Mouse (Mus musculus) heart, embryonic 14.5 days (tissue): ENCODE measurements around the gene Arhgap20. TPM values are rescaled to one million over a fixed set of nuclear protein-coding genes. Genes with fewer than 3 reads are reported as not detected.

Experiments
- ATAC-seq: fragments of 200-750 bp; cut with Nextera tagmentation; 2 replicates; pipeline ENCODE4 v1.8.0; 2017; ENCODE audit warnings: low read depth, moderate TSS enrichment; ENCODE audit not compliant: insufficient number of reproducible peaks, insufficient read depth, low FRiP score
- H3K27ac ChIP-seq, 2 experiments: fragments of 200-500 bp in 1 of 2; fragments of 300-500 bp in 1 of 2; sonication (generic) in 1 of 2; replicated peaks in 1 of 2; 2 replicates each; pipeline ENCODE4 v1.5.1; 2012 to 2014; ENCODE audit warnings: low read depth in 2 of 2, low read length in 2 of 2, control low read depth in 1 of 2, mild to moderate bottlenecking in 1 of 2, mixed read lengths in 1 of 2; ENCODE audit not compliant: control insufficient read depth in 1 of 2, insufficient read depth in 1 of 2
- H3K27me3 ChIP-seq: fragments of 300-500 bp; sonication (generic); 2 replicates; pipeline ENCODE4 v1.6.1; 2014; ENCODE audit warnings: mild to moderate bottlenecking, low read length, control low read depth; ENCODE audit not compliant: control insufficient read depth, insufficient read depth
- H3K36me3 ChIP-seq: fragments of 300-500 bp; sonication (generic); 2 replicates; pipeline ENCODE4 v1.6.1; 2014; ENCODE audit warnings: mild to moderate bottlenecking, control low read depth, low read length, mixed read lengths; ENCODE audit not compliant: control insufficient read depth, insufficient read depth
- H3K4me1 ChIP-seq, 2 experiments: fragments of 200-500 bp in 1 of 2; fragments of 300-500 bp in 1 of 2; sonication (generic) in 1 of 2; 2 replicates each; pipeline ENCODE4 v1.6.1; 2012 to 2014; ENCODE audit warnings: low read length in 2 of 2, control low read depth in 1 of 2, mixed read lengths in 1 of 2; ENCODE audit not compliant: control insufficient read depth in 2 of 2, insufficient read depth in 2 of 2
- H3K4me2 ChIP-seq: fragments of 300-500 bp; sonication (generic); 2 replicates; pipeline ENCODE4 v1.6.1; 2014; ENCODE audit warnings: mild to moderate bottlenecking, low read length
- H3K4me3 ChIP-seq, 2 experiments: fragments of 200-500 bp in 1 of 2; fragments of 300-500 bp in 1 of 2; sonication (generic) in 1 of 2; 2 replicates each; pipeline ENCODE4 v1.5.1; 2012 to 2014; ENCODE audit warnings: low read length in 2 of 2, mild to moderate bottlenecking in 2 of 2, control low read depth in 1 of 2, low read depth in 1 of 2, moderate library complexity in 1 of 2; ENCODE audit not compliant: control insufficient read depth in 1 of 2, insufficient read depth in 1 of 2
- H3K9ac ChIP-seq: fragments of 300-500 bp; sonication (generic); 2 replicates; pipeline ENCODE4 v1.6.1; 2014; ENCODE audit warnings: mild to moderate bottlenecking, low read length
- H3K9me3 ChIP-seq: fragments of 300-500 bp; sonication (generic); 2 replicates; pipeline ENCODE4 v1.6.1; 2016; ENCODE audit warnings: low read length, control low read depth; ENCODE audit not compliant: control insufficient read depth
- WGBS: fragments of 180-500 bp; shearing (Covaris S2); extraction: QIAGEN DNeasy Blood & Tissue Kit; methylation state at CpG from one replicate; pipeline ENCODE4 v1.1.7; 2014; 5-methylcytosine and 5-hydroxymethylcytosine counted together
- polyA plus RNA-seq: library from polyadenylated mRNA; unstranded; fragments of >200 nt; fragmentation: Nextera tagmentation; extraction: Ambion mirVana; gene quantifications from 2 replicates; pipeline ENCODE4 v1.2.1, GENCODE M21; 2014

Gene Arhgap20
- 0.49 and 1.1 TPM in 2 replicates for polyA plus RNA-seq

DNA sequence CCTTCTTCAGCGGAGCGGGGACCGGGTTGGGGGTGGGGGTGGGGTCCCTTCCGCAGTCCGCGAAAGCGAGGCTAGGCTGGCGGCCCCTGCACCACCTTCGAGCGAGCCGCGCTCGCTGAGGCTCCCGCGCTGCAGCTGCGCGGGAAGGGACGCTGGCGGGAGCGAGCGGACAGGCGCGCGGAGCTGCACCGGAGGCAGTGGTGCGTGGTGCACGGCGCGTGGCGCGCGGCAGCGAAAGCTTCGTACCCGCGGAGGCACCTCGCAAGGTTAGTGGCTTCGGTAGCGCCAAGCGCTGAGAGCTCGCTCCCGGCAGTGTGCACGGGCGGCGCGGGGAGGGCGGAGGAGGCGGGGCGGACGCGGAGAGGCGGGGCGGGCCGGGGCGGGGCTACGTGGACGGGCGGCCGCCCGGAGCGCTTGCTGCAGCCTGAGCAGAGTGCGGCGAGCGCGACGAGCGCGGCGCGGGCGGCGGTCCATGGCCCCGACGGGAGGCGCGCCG lies at the start of gene Arhgap20:
Gene Arhgap20 (plus strand): TSS at position 417 of the 496 bp plus-strand sequence.
- Histone ChIP-seq H3K4me2 (peak within 1 kb of the TSS; percentile 99), H3K36me3 (no peaks in the 10 kb centered on the region), H3K9ac (peak within 1 kb of the TSS; percentile 75), H3K4me3 (peak within 1 kb of the TSS; percentile 77), H3K27ac (no peak within 1 kb of the TSS), H3K9me3 (no peaks in the 10 kb centered on the region), H3K4me1 (peaks cover 3 to 15% of the 10 kb centered on the region in 2 experiments; a peak in 3 of 4 replicates), H3K27me3 (peaks cover 26% of the 10 kb centered on the region)
- under 1% methylated on average over 77 of the region's 77 CpGs for WGBS
- ATAC-seq, result peak; percentile 89

DNA sequence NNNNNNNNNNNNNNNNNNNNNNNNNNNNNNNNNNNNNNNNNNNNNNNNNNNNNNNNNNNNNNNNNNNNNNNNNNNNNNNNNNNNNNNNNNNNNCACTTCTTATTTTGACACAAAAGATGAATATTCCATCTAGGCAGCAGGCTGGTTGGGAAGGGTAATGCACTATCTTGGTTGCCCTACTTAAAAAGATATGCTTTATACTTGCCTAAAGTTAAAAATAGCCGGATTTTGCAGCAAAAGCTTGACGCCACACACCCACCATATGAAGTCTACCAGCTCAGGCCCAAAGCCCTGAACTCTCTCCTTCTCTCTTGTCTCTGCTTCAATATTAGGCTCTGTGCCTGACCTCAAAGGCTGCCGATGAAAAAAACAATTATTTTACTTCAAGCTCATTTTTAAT lies 46.3 kb upstream of the Arhgap20 start:
- H3K4me2 ChIP-seq, result no peak overlapping the region
- H3K4me1 ChIP-seq, result peaks cover 0 to 3% of the 10 kb centered on the region in 2 experiments; a peak in 1 of 4 replicates
- H3K27me3 ChIP-seq, result no peaks in the 10 kb centered on the region
- H3K9me3 ChIP-seq, result no peaks in the 10 kb centered on the region
- H3K9ac ChIP-seq, result no peak overlapping the region
- H3K4me3 ChIP-seq, result no peak overlapping the region
- ATAC-seq, result no peak
- no peaks in the 10 kb centered on the region for H3K36me3 ChIP-seq
- whole genome bisulfite sequencing, result 86% methylated on average over 3 of the region's 3 CpGs
- H3K27ac ChIP-seq, result no peak overlapping the region

DNA sequence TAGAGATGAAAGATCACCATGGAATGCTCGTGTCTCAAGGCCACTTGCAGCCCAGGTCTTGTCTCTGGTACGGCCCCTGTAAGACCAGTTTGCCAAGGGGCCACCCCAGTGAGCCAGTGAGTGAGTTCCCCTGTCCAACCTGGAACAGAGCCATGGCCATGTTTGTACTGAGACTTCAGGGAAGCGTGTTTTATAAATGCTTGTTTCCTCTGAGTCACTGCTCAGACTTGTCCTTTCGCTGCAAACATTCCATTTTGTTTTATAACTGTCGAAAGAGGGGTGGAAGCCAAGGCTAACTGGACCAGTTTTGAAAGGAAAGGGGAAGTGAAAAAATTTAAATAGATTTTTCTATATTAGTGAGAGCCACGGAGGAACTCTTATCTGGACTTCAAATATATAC lies 37.2 kb upstream of the Arhgap20 start:
- Histone ChIP-seq H3K9me3 (0 out of 2 replicates have a peak, but pooled peaks cover 2% of the 10 kb centered on the region), H3K4me2 (no peak overlapping the region), H3K36me3 (no peaks in the 10 kb centered on the region), H3K9ac (no peak overlapping the region), H3K27ac (no peak overlapping the region), H3K4me3 (no peak overlapping the region), H3K4me1 (0 out of 4 replicates have a peak, but pooled peaks cover 0 to 2% of the 10 kb centered on the region in 2 experiments), H3K27me3 (no peaks in the 10 kb centered on the region)
- ATAC-seq, result no peak
- 50% methylated on average over 6 of the region's 6 CpGs for WGBS

DNA sequence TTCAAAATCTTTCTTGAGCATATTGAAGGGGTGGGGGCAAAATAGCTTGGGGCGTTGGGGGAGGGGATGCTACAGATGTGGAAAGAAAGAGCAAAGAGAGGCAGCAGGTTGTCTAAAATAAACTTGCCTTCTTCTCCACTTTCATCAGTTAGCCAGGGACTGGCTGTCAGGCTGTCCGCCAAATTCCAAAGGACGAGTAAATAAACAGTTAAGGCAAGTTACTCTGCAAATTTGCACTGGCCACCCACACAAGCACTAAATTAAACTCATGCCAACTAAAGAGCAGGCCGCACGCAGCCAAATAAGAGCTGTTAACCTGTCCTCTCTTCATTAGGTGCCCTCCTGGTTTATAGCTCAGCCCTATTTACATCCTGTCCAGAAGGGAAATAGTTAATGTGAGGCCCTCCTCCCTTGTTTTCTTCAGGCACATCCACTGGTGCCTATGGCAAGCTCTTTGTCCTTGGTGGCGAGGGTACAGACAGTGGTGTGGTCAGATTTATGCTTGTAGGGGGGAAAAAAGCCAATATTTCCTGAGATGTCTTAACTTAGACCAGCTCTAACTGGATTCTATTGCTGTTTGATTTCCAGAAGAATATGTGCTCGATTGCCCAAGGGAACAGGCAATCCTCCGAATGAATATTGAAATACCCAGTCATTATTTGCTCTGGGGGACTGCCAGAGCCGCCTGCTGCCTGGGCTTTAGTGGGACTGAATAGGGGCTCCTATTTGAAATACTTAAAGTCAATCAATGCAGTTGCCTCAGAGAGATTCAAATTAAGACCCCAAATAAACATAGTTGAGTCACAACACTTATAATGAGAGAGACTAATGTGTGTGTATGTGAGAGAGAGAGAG lies 29.7 kb upstream of the Arhgap20 start:
- no peaks in the 10 kb centered on the region for H3K27me3 ChIP-seq
- no peak overlapping the region for H3K27ac ChIP-seq
- no peak overlapping the region for H3K9ac ChIP-seq
- no peak overlapping the region for H3K4me3 ChIP-seq
- no peaks in the 10 kb centered on the region for H3K4me1 ChIP-seq
- WGBS, result 74% methylated on average over 9 of the region's 9 CpGs
- no peak for ATAC-seq
- H3K36me3 ChIP-seq, result no peaks in the 10 kb centered on the region
- no peak overlapping the region for H3K4me2 ChIP-seq
- H3K9me3 ChIP-seq, result 0 out of 2 replicates have a peak, but pooled peaks cover 2% of the 10 kb centered on the region

DNA sequence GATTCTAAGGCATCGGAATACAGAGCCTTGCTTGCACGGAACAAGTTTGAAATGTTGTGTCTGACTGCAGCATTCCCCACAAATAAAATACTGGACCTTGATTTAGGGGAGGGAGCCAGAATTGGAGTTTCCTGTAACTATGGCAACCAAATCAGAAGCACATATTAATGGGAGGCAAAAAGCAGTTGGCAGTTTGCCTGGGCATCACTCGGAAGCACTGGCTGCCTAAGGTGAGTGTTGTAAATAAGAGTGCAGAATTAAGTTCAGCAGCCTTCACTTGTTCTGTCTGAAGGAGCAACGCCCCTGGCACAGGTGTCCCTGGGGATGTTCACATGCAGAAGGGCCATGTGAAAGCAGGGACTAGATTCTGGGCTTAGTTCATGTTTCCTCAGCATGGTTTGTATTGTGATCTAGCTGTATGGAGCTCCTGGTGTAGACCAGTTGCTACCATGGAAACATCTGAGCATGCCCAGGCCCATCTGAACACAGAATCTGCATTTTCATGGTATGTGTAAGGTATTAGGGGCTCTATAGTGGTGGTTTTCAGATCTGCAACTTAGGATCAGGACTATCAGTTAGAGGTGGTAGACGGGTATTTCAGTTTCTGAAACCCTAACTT lies 28.3 kb upstream of the Arhgap20 start:
- WGBS, result 77% methylated on average over 5 of the region's 5 CpGs
- Histone ChIP-seq H3K27ac (no peak overlapping the region), H3K4me2 (no peak overlapping the region), H3K9ac (no peak overlapping the region), H3K4me3 (no peak overlapping the region), H3K36me3 (no peaks in the 10 kb centered on the region), H3K27me3 (no peaks in the 10 kb centered on the region), H3K9me3 (0 out of 2 replicates have a peak, but pooled peaks cover 2% of the 10 kb centered on the region), H3K4me1 (no peaks in the 10 kb centered on the region)
- no peak for ATAC-seq

DNA sequence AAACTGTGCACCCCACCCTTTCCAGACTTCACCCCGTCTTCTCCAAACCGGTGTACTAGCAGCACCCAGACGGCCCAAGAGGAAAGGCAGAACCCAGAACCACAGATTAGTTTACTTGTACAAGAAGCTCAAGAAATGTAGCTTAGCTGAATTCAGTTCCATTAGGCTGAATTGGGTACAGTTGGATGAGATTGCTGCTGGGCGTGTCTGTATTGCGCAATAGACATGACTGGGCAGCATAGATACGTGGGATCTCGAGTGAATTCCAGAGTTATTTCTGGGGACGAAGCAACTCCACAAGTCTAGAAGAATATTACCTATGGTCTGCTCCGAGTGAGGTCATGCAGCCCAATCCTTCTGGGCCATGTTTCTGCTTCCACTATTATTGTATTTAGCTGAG lies 26.8 kb upstream of the Arhgap20 start:
- 80% methylated on average over 9 of the region's 9 CpGs for WGBS
- no peak overlapping the region for H3K4me2 ChIP-seq

DNA sequence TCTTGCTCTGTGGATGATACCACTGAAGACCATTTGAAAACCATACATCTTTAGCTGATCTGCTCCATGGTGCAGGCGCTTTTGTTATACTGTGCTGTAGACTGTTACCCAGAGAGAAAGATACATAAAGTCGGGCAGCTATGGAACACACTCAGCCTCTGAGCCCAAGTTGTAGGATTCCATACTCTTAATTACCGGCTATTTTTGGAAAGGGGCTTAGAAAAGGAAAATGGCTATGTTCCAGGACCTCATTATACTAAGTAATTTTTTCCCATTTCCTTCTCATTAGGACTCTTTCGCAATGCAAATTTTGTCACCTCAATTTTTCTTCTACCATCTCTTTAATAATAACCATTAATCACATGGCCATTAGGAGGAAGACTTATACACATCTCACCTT lies 25.3 kb upstream of the Arhgap20 start:
- WGBS, result 83% methylated on average over 4 of the region's 4 CpGs
- Histone ChIP-seq H3K9ac (no peak overlapping the region), H3K4me2 (no peak overlapping the region), H3K4me1 (no peaks in the 10 kb centered on the region), H3K4me3 (no peak overlapping the region), H3K36me3 (no peaks in the 10 kb centered on the region), H3K9me3 (no peaks in the 10 kb centered on the region), H3K27me3 (no peaks in the 10 kb centered on the region), H3K27ac (no peak overlapping the region)
- no peak for ATAC-seq

More for the DNA sequence above, 26.8 kb upstream of the Arhgap20 start:
- Histone ChIP-seq H3K9ac (no peak overlapping the region), H3K4me1 (no peaks in the 10 kb centered on the region), H3K9me3 (no peaks in the 10 kb centered on the region), H3K27me3 (no peaks in the 10 kb centered on the region), H3K27ac (no peak overlapping the region), H3K4me3 (no peak overlapping the region), H3K36me3 (no peaks in the 10 kb centered on the region)
- ATAC-seq, result no peak
